Mouse (Mus musculus): ENCODE data around the gene Aldh3b1.
A peak's percentile ranks its signal among the peaks of the same experiment; 100 is the strongest.

Aldh3b1 gene

DNA sequence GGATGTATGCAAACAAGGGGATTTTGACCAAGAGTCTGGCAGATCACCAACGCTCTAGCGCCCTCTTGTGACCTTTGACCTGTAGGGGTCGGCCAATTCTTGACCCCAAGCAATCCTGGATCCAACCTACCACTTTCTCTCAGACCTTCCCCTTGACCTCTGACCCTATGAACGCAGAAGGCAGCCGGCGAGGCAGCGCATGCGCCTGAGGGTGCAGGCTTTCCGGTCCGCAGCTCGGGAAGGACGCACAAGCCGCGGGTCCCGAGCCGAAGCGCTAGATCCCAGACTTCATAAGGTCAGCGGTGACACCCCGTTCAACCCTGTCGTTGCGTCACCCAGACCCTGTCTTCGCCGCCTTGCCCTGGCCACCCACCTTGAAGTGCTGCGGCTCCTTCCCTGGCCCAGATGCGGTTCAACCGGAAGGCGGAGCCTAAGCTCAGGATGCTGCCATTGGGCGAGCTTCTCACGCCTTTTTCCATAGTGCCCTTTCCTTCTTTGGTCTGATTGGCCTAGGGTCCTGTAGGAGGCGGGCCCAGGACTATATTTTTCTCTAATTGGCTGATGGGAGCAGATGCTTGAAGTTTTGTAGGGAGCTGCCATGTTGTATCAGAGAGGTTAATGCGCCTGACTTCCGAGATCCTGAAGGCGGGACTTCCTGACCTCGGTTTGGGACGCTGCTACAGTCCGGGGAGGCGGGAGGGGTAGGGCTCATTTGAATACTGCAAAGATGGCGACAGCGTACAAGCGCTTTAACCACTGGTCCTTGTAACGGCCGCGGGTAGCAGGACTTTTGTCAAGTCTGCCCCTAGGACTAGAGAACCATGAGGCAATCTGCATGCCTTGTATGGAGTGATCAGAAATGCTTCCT, 17.0 kb downstream of the Aldh3b1 start, which contains the start of gene Ndufs8:
Ndufs8 (minus strand) TSS at position 438 of the 868 bp plus-strand sequence.
- peak; percentile 99 for DNase-seq (ENCODE audit: low spot score)

DNA sequence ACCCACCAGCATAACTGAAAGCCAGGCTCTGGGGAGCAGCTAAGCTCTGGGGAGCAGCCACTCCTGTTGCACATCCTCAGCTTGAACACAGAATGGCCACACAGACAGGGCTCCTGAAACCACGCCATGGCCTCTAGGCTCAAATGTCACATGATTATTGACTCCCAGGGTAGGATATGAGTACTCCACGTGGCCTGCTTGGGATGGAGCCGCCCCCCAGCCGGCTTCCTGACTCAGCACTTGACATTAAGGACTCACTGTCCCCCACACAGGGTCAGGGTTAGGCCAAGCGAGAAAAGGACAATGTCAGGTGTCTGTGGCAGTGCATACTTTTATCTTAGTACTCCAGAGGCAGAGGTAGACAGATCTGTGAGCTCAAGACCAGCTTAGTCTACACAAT, 19.4 kb downstream of the Aldh3b1 start:
- DNase-seq (ENCODE audit: low spot score) = no peak

- no peak for DNase-seq (ENCODE audit: low spot score)
Measured at GRCm38 (mm10) chr19:3907876-3908660, 21.5 kb downstream of the Aldh3b1 start.

- peak; percentile 78 for DNase-seq (ENCODE audit: low spot score)
Measured at GRCm38 (mm10) chr19:3906795-3907786, 22.5 kb downstream of the Aldh3b1 start, which contains the start of gene Tcirg1. Gene Tcirg1 (minus strand): TSS chr19:3907133.

DNA sequence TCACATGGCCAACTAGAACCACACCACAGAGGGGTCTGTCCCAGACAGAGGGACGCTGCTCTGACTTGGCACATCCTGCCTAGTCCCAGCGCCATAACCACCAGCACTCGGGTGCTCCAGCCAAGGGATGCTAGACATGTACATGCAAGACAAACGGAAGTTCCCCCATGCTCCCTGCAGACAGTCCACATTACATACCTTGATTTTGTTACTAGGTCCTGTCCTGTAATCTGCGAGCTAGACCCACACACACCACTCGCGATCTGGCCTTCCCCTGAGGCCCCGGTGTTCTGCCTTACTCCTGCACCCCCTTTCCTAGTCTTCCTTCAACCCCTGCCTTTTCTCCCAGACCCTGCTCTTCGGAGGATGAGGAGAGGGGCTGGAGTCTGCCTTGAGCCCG, 23.3 kb downstream of the Aldh3b1 start:
- DNase-seq (ENCODE audit: low spot score) = no peak

GRCm38 (mm10) chr19:3905261-3905969, 24.2 kb downstream of the Aldh3b1 start:
- peak; percentile 87 for DNase-seq (ENCODE audit: low spot score)

DNA sequence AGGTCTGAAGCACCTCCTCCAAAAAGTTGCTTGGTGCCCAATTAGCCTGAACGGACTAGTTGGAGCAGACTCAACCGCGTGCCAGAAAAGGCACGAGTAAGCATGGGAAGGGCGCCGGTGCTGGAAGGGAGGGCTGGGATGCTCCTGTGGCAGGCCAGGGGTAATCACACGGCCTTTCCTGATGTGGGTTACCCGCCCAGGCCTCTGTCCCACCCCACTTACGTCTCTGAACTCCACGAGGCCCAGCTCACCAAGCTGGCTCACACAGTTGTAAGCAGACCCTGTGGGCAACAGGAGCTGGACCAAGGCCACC, 25.3 kb downstream of the Aldh3b1 start:
- DNase-seq (ENCODE audit: low spot score) = no peak

DNA sequence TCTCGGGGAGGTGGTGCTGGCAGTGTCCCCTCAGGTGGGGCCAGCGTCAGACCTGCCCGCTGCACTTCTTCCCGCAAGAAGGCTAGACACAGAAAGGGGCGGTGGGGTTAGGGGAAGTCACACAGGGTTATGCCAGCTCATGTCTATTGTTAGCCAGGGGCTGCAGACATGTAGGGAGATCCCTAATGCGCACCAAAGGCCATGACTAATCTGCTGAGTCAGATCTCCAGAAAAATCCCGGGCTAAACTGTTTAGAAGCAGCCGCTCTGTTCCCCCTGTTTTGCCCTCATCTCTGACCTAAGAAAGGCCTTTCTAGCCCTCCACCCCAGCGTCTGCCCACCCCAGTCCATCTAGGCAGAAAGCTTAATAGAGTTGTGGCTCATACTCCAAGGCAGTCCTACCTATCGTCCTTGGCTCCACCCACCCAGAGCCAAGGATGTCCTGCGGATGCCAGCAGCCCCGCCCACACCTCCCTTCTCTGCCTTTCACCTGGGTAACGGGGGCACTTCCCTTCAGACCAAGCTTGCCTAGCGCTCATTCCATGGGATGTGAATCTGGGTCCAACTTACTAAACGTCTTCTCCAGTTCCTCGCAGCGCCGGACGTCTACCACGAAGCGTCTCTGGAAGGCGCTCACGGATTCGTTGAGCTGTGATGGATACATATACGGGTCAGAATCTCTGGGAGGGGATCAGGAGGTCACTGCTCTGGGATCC, 25.8 kb downstream of the Aldh3b1 start:
- no peak for DNase-seq (ENCODE audit: low spot score)

DNA sequence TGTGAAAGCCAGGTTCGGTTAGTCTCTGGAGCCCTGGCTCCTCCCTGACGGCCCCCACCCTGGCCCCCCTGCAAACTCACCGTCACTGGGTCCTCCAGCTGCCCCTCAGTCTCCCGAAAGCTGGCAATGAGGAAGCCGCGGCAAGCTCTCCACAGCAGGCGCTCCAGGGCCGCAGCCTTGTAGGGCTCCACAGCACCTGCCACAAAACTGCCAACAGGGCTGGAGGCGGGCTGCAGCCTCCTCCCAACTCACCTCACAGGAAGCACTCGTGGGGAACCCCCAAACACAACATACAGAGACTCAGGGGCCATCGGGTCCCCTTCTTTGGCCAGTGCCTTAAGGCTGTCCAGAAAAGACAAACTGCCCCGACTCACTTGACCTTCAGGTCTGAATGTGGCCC, 26.6 kb downstream of the Aldh3b1 start:
- no peak for DNase-seq (ENCODE audit: low spot score)

GRCm38 (mm10) chr19:3899618-3900017, 30.0 kb downstream of the Aldh3b1 start:
- DNase-seq (ENCODE audit: low spot score) = no peak

GRCm38 (mm10) chr19:3898952-3899351, 30.7 kb downstream of the Aldh3b1 start:
- DNase-seq (ENCODE audit: low spot score) = no peak

- no peak for DNase-seq (ENCODE audit: low spot score)
Measured at GRCm38 (mm10) chr19:3897557-3897956, 32.1 kb downstream of the Aldh3b1 start.

DNA sequence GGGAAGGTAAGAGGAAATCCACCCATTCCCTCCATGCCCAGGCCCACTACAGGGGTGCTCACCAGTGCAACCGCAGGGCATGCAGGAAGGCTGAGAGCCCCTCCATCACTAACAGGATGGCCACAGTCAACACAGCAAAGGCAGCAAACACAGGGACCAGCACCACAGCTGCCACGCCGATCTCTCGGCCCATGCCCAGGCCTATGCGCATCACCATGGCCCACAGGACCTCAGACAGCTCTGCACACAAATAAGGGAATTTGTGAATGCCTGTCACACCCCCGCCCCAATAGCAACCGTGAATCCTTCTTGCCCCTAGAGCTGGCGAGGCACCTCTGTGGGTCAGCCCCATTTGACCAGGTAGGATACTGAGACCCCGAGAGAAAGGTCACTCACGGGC, 33.4 kb downstream of the Aldh3b1 start:
- DNase-seq (ENCODE audit: low spot score) = no peak

DNA sequence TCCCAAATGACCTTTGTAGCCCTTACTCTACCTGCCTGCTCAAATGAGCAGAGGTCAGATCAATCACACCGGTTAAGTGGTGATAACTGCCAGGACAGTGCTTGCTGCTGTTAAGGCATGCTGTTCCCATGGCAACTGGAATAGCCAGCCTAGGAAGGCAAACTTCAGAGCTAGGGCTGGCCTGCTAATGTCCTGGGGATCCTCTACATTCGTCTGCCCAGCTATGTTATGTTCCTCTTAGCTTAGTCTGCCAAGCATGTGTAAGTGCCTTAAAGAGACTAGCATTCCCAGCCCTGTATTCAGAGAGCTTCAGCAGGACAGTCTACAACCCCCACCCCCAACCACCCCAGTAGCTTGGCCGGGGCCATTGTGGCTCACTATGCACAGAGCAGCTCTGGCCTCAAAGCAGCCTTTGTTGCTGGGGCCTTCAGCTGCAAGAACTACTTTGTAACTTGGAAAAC, 34.4 kb downstream of the Aldh3b1 start:
- DNase-seq (ENCODE audit: low spot score) = no peak

- no peak for DNase-seq (ENCODE audit: low spot score)
Measured at GRCm38 (mm10) chr19:3894294-3894693, 35.3 kb downstream of the Aldh3b1 start.

- no peak for DNase-seq (ENCODE audit: low spot score)
Measured at GRCm38 (mm10) chr19:3893545-3894116, 36.0 kb downstream of the Aldh3b1 start.

DNA sequence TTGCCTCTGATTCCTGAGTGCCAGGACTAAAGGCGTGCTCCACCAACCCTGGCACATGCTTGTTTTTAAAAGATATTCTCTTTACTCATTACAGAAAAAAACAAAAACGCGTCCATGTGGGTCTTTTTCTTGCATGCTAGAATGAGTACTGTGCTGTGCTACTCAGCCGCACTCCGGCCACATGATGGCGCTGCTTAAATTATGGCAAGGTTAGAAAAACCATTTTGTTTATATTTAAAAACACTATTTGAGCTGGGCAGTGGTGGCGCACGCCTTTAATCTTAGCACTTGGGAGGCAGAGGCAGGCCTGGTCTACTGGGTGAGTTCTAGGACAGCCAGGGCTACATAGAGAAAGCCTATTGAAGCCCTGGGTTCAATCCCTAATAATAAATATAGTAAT, 39.4 kb downstream of the Aldh3b1 start:
- DNase-seq (ENCODE audit: low spot score) = no peak

GRCm38 (mm10) chr19:3889096-3889495, 40.5 kb downstream of the Aldh3b1 start:
- no peak for DNase-seq (ENCODE audit: low spot score)

- DNase-seq (ENCODE audit: low spot score) = no peak
Measured at GRCm38 (mm10) chr19:3884325-3884990, 45.1 kb downstream of the Aldh3b1 start.

- no peak for DNase-seq (ENCODE audit: low spot score)
Measured at GRCm38 (mm10) chr19:3882214-3882613, 47.4 kb downstream of the Aldh3b1 start.
